Mouse (Mus musculus): ENCODE measurements around the gene Gm43191.

The Gm43191 gene

GRCm38 (mm10) chr3:116620636-116621370 is 60.3 kb downstream of the Gm43191 start:
- no peak for DNase-seq (ENCODE audit: low spot score)

GRCm38 (mm10) chr3:116618855-116619254 is 62.2 kb downstream of the Gm43191 start:
- no peak for DNase-seq (ENCODE audit: low spot score)

- DNase-seq (ENCODE audit: low spot score), result no peak
Observed at GRCm38 (mm10) chr3:116615318-116616068, 65.6 kb downstream of the Gm43191 start.

GRCm38 (mm10) chr3:116614295-116614892 is 66.7 kb downstream of the Gm43191 start, which contains the start of gene Trmt13:
Gene Trmt13 (minus strand): TSS chr3:116614587.
- peak; percentile 27 for DNase-seq (ENCODE audit: low spot score)

GRCm38 (mm10) chr3:116604570-116604969 is 76.5 kb downstream of the Gm43191 start:
- no peak for DNase-seq (ENCODE audit: low spot score)

- no peak for DNase-seq (ENCODE audit: low spot score)
Observed at GRCm38 (mm10) chr3:116601781-116602180, 79.3 kb downstream of the Gm43191 start.

GRCm38 (mm10) chr3:116601005-116601404 is 80.1 kb downstream of the Gm43191 start:
- DNase-seq (ENCODE audit: low spot score), result no peak

GRCm38 (mm10) chr3:116599705-116600104 is 81.4 kb downstream of the Gm43191 start:
- DNase-seq (ENCODE audit: low spot score), result no peak

- no peak for DNase-seq (ENCODE audit: low spot score)
Observed at GRCm38 (mm10) chr3:116595603-116595991, 85.5 kb downstream of the Gm43191 start.

- peak; percentile 93 for DNase-seq (ENCODE audit: low spot score)
Observed at GRCm38 (mm10) chr3:116594728-116595602, 86.1 kb downstream of the Gm43191 start, which contains the start of gene Sass6. Gene Sass6 (plus strand): TSS chr3:116594982.

- DNase-seq (ENCODE audit: low spot score), result peak; percentile 4
Observed at GRCm38 (mm10) chr3:116594076-116594727, 86.9 kb downstream of the Gm43191 start.

Measured in ovary, adult 18-20 months (tissue).